Mouse (Mus musculus) naive thymus-derived CD4-positive, alpha-beta T cell, adult 5 months (primary cell): ENCODE data around the gene Gabrg2. TPM values are rescaled to one million over a fixed set of nuclear protein-coding genes. Genes with fewer than 3 reads are reported as not detected.

Source experiments
- polyA plus RNA-seq: library from polyadenylated mRNA; unstranded; fragments of 100-300 nt; shearing (Covaris generic); gene quantifications from one replicate; pipeline ENCODE4 v1.2.1, GENCODE M21; 2017

Gene Gabrg2
- 0.24 TPM for polyA plus RNA-seq

GRCm38 (mm10) chr11:42000190-42001098 lies at the start of gene Gabrg2:
Gabrg2 (minus strand) TSS chr11:42000857.

Other genes with a start within 250 kb of the Gabrg2 start
- 0.16 TPM for gene Gabra1, start 182.1 kb upstream of the Gabrg2 start, polyA plus RNA-seq